Mouse (Mus musculus): ENCODE results near the gene Rplp1. TPM values are rescaled to one million over a fixed set of nuclear protein-coding genes. Genes with fewer than 3 reads are reported as not detected.

Gene Rplp1
- polyA plus RNA-seq (2015; fragmentation: Nextera tagmentation; extraction: Ambion mirVana): 895 and 907 TPM in 2 replicates

DNA sequence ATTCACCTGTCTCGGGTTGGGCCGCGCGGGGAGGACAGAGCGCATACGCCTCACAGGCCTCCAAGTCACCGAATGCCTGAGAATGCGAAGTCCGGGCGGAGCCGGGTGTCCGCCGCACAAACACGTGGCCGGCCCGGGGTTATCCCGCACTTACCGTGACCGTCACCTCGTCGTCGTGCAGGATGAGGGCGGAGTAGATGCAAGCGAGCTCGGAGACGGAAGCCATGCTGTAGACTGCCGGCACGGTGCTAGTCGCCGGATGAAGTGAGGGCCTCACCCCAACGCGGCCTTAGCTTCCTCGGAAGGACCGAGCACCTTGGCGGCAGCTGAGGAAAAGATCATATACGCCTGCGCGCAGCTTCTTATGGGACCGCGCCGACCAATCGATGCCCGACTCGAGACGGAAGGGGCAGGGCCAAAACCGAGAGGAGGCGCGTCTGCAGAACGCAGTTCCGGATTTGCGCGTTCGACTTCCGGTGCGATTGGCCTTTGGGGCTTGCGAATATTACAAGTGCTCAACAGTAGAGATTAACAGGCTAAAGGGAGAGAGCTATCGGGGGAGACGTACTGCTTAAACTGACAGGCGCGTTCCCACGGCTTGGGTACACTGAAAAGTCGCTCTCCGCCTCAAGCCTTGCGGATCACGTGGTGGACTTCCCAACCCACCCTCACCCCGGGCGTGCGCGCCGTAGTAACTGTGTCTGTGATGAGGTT, at the start of gene Rplp1:
Gene Rplp1, minus strand, starts transcription at position 340 of the 714 bp plus-strand sequence.
- no peaks in the 10 kb centered on the region for H3K27me3 ChIP-seq (ENCODE audit: control insufficient read depth, insufficient read depth, low read length)
- H3K36me3 ChIP-seq (ENCODE audit: control insufficient read depth, insufficient read depth): peaks cover 30% of the 10 kb centered on the region
- peak; percentile 97 for ATAC-seq (replicated peaks; ENCODE audit: extremely low read depth, insufficient read depth, low FRiP score)
- peak within 1 kb of the TSS; percentile 95 for H3K4me3 ChIP-seq (ENCODE audit: low read length)
- H3K4me1 ChIP-seq (ENCODE audit: control insufficient read depth, insufficient read depth, low read length): peaks cover 14% of the 10 kb centered on the region
- under 1% methylated on average over 66 of the region's 70 CpGs for WGBS
- H3K9me3 ChIP-seq (replicated peaks; ENCODE audit: control insufficient read depth, low read length): no peaks in the 10 kb centered on the region
- H3K4me2 ChIP-seq (ENCODE audit: low read depth, low read length): peak within 1 kb of the TSS; percentile 95
- H3K9ac ChIP-seq (ENCODE audit: low read length): peak within 1 kb of the TSS; percentile 93
- peak within 1 kb of the TSS; percentile 97 for H3K27ac ChIP-seq (ENCODE audit: low read length)

DNA sequence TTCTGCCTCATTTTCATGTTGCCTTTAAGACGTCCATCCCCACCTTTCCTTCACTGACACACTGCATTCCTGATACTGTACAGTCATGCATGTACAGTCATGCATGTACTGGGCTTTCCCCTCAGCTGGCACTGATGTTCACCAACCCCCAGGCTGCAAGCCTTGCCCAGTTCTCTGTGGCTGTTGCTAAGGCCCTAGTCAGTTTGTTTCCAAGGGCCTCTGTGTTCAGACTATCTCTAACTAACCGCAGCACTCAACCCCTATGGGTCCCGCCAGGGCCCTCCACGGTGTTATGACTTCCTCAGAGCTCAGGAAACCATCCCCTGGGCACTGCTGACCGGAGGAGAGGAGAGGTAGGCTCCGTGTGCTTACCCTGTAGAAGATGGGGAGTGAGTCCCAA, 49.0 kb upstream of the Rplp1 start:
- Histone ChIP-seq H3K4me3 (ENCODE audit: low read length) (no peak overlapping the region), H3K4me1 (ENCODE audit: control insufficient read depth, insufficient read depth, low read length) (no peaks in the 10 kb centered on the region), H3K27me3 (ENCODE audit: control insufficient read depth, insufficient read depth, low read length) (no peaks in the 10 kb centered on the region), H3K4me2 (ENCODE audit: low read depth, low read length) (no peak overlapping the region), H3K9me3 (replicated peaks; ENCODE audit: control insufficient read depth, low read length) (no peaks in the 10 kb centered on the region), H3K27ac (ENCODE audit: low read length) (no peak overlapping the region), H3K9ac (ENCODE audit: low read length) (no peak overlapping the region), H3K36me3 (ENCODE audit: control insufficient read depth, insufficient read depth) (no peaks in the 10 kb centered on the region)
- ATAC-seq (replicated peaks; ENCODE audit: extremely low read depth, insufficient read depth, low FRiP score): no peak
- WGBS: 63% methylated on average over 6 of the region's 6 CpGs

- Histone ChIP-seq H3K27ac (ENCODE audit: low read length) (no peak overlapping the region; the same call in 1 of the 2 replicates), H3K4me2 (ENCODE audit: low read depth, low read length) (no peak overlapping the region), H3K4me3 (ENCODE audit: low read length) (no peak overlapping the region), H3K4me1 (ENCODE audit: control insufficient read depth, insufficient read depth, low read length) (no peaks in the 10 kb centered on the region), H3K9ac (ENCODE audit: low read length) (no peak overlapping the region), H3K9me3 (replicated peaks; ENCODE audit: control insufficient read depth, low read length) (no peaks in the 10 kb centered on the region), H3K27me3 (ENCODE audit: control insufficient read depth, insufficient read depth, low read length) (no peaks in the 10 kb centered on the region), H3K36me3 (ENCODE audit: control insufficient read depth, insufficient read depth) (no peaks in the 10 kb centered on the region)
- WGBS: 88% methylated on average over 4 of the region's 4 CpGs
- no peak for ATAC-seq (replicated peaks; ENCODE audit: extremely low read depth, insufficient read depth, low FRiP score)
These were observed 46.8 kb upstream of the Rplp1 start for GRCm38 (mm10) chr9:61961181-61961580.

DNA sequence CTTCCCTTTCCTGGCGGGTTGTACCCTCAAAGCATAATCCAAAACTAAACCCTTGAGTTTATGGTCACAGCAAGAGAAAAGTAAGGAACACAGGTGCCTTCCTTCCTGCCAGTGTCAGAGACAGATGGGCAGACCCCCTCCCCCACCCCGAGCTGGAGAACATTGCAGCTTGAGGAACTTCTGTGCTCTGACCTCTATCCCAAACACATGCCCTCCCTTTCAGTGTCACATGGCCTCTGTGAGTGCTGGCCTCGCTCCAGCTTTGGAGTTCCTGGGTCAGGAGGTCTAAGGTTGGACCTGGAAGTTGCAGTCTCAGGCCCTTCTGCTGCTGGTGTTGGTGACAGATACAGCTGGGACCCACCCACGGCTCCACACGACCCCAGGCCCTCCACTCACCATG, 46.4 kb upstream of the Rplp1 start:
- no peaks in the 10 kb centered on the region for H3K36me3 ChIP-seq (ENCODE audit: control insufficient read depth, insufficient read depth)
- H3K9me3 ChIP-seq (replicated peaks; ENCODE audit: control insufficient read depth, low read length): no peaks in the 10 kb centered on the region
- 0 out of 2 replicates have a peak, but pooled peaks have one; percentile 19 for ATAC-seq (replicated peaks; ENCODE audit: extremely low read depth, insufficient read depth, low FRiP score)
- no peaks in the 10 kb centered on the region for H3K4me1 ChIP-seq (ENCODE audit: control insufficient read depth, insufficient read depth, low read length)
- H3K27me3 ChIP-seq (ENCODE audit: control insufficient read depth, insufficient read depth, low read length): no peaks in the 10 kb centered on the region
- H3K4me3 ChIP-seq (ENCODE audit: low read length): no peak overlapping the region
- H3K4me2 ChIP-seq (ENCODE audit: low read depth, low read length): no peak overlapping the region
- no peak overlapping the region for H3K9ac ChIP-seq (ENCODE audit: low read length)
- peak overlapping the region; percentile 8; the same call in 1 of the 2 replicates for H3K27ac ChIP-seq (ENCODE audit: low read length)
- WGBS: 35% methylated on average over 5 of the region's 5 CpGs

DNA sequence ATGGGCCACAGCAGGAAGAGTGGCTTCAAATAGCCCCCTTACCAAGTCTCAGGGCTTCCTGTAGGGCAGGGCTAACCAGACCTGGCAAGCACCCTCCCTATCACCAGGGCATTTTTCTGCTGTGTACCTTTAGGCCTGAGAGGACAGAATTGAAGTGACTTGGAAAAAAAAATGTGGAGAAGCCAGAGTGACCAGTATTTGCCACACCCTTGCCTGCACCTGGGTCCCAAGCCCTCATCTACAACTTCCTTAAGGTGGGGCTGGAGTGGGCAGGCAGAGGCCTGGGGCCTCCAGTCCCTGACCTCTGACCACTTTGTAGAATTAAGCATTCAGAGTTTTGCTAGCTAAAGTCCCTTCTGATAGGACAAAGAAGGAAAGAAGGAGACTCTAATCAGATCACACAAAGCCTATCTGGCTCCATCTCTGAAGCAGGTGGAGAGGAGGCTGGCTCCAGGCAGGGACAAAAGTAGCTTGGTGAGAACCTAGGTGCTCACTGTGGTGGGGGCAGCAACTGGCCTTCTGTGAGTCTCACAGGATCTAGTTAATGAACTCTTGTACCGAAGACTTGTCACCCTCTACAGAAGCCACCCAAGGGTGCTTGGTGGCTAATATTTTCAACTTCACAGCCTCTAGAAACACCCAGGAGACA, 45.7 kb upstream of the Rplp1 start:
- no peaks in the 10 kb centered on the region for H3K27me3 ChIP-seq (ENCODE audit: control insufficient read depth, insufficient read depth, low read length)
- 71% methylated on average over 1 of the region's 1 CpGs for WGBS
- ATAC-seq (replicated peaks; ENCODE audit: extremely low read depth, insufficient read depth, low FRiP score): no peak
- H3K4me2 ChIP-seq (ENCODE audit: low read depth, low read length): no peak overlapping the region
- no peaks in the 10 kb centered on the region for H3K36me3 ChIP-seq (ENCODE audit: control insufficient read depth, insufficient read depth)
- no peak overlapping the region for H3K9ac ChIP-seq (ENCODE audit: low read length)
- peak overlapping the region; percentile 8 for H3K27ac ChIP-seq (ENCODE audit: low read length)
- H3K4me1 ChIP-seq (ENCODE audit: control insufficient read depth, insufficient read depth, low read length): no peaks in the 10 kb centered on the region
- H3K9me3 ChIP-seq (replicated peaks; ENCODE audit: control insufficient read depth, low read length): no peaks in the 10 kb centered on the region
- no peak overlapping the region for H3K4me3 ChIP-seq (ENCODE audit: low read length)

- no peak overlapping the region for H3K27ac ChIP-seq (ENCODE audit: low read length)
- no peaks in the 10 kb centered on the region for H3K27me3 ChIP-seq (ENCODE audit: control insufficient read depth, insufficient read depth, low read length)
- H3K4me2 ChIP-seq (ENCODE audit: low read depth, low read length): no peak overlapping the region
- no peak overlapping the region for H3K4me3 ChIP-seq (ENCODE audit: low read length)
- H3K9ac ChIP-seq (ENCODE audit: low read length): no peak overlapping the region
- H3K9me3 ChIP-seq (replicated peaks; ENCODE audit: control insufficient read depth, low read length): no peaks in the 10 kb centered on the region
- H3K4me1 ChIP-seq (ENCODE audit: control insufficient read depth, insufficient read depth, low read length): no peaks in the 10 kb centered on the region
- H3K36me3 ChIP-seq (ENCODE audit: control insufficient read depth, insufficient read depth): no peaks in the 10 kb centered on the region
- no peak for ATAC-seq (replicated peaks; ENCODE audit: extremely low read depth, insufficient read depth, low FRiP score)
These were observed 40.4 kb upstream of the Rplp1 start for GRCm38 (mm10) chr9:61954707-61955106.

DNA sequence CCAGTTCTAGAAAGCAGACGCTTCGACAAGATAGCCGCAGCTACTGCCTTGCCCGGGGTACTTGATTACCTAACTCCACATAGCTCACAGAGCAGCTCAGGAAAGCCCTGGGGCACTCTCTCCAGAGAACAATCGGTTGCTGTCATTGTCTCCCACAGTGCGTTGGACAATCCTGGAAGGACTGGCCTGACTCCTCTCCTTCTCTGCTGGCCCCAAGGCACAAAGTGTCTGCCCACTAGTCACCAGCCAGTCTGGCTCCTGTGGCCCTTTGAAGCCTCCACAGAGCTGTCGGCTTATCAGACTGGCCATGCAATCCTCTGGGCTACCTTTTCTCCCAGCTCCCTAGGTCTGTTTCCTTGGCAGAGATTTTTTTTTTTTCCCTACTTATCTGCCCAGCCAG, 37.9 kb upstream of the Rplp1 start:
- Histone ChIP-seq H3K27me3 (ENCODE audit: control insufficient read depth, insufficient read depth, low read length) (no peaks in the 10 kb centered on the region), H3K27ac (ENCODE audit: low read length) (no peak overlapping the region), H3K4me2 (ENCODE audit: low read depth, low read length) (no peak overlapping the region), H3K4me3 (ENCODE audit: low read length) (no peak overlapping the region), H3K9me3 (replicated peaks; ENCODE audit: control insufficient read depth, low read length) (no peaks in the 10 kb centered on the region), H3K9ac (ENCODE audit: low read length) (no peak overlapping the region), H3K4me1 (ENCODE audit: control insufficient read depth, insufficient read depth, low read length) (peaks cover 5% of the 10 kb centered on the region), H3K36me3 (ENCODE audit: control insufficient read depth, insufficient read depth) (no peaks in the 10 kb centered on the region)
- WGBS: 46% methylated on average over 7 of the region's 7 CpGs
- ATAC-seq (replicated peaks; ENCODE audit: extremely low read depth, insufficient read depth, low FRiP score): no peak

DNA sequence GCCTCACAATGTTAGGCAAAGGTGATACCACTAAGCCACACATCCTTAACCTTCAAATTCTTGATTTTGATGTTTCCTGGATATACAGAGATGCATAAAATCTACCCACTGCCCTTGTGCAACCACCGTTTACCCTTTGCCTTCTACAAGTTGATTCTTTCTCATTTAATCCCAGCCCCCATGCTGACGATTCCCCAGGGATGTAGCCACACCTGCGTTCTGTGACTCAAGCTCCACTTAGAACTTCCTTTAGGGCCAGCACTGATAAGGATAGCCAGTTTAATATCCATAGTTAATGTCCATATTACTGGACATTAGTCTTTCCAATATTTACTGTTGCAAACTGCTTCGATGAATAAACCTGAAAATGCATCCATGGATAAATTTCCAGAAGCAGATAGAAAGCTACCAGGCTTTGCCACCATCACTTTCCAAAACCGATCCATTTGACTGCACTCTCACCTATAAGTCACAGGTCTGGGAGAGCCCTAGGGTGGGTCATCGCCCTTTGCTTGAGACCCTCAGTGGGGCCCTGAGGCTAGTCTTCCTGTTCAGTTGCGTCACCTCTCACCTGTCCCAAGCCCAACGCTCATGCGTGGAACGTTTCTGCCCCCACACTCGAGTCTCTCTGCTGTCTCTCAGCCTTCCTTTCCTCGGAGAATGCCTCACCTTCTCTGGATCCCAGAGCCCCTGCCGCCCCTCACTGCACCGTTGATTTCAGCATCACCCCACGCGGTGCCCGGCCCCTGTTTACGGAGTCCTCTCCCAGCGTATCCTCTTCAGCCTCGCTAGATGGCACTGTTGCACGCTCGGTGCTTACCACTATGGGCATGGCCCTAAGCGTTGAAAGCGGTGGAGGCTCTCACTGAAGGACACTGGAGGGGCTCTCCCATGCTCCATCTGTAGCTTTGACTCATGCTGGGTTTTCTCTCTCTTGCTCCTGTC, 33.3 kb upstream of the Rplp1 start:
- Histone ChIP-seq H3K9ac (ENCODE audit: low read length) (peak overlapping the region; percentile 51), H3K27me3 (ENCODE audit: control insufficient read depth, insufficient read depth, low read length) (no peaks in the 10 kb centered on the region), H3K4me1 (ENCODE audit: control insufficient read depth, insufficient read depth, low read length) (peaks cover 5% of the 10 kb centered on the region), H3K9me3 (replicated peaks; ENCODE audit: control insufficient read depth, low read length) (no peaks in the 10 kb centered on the region), H3K27ac (ENCODE audit: low read length) (no peak overlapping the region; the same call in 1 of the 2 replicates), H3K4me2 (ENCODE audit: low read depth, low read length) (peak overlapping the region; percentile 97), H3K36me3 (ENCODE audit: control insufficient read depth, insufficient read depth) (peaks cover 4% of the 10 kb centered on the region), H3K4me3 (ENCODE audit: low read length) (peak overlapping the region; percentile 81)
- WGBS: 7% methylated on average over 24 of the region's 24 CpGs
- peak; percentile 69 for ATAC-seq (replicated peaks; ENCODE audit: extremely low read depth, insufficient read depth, low FRiP score)

Data from heart, embryonic 16.5 days (tissue).